Mouse (Mus musculus) layer of hippocampus, adult 11-12 months (tissue): ENCODE measurements around the gene Ajuba.
A peak's percentile ranks its signal among the peaks of the same experiment; 100 is the strongest.
"Not testable (repeated sequence)": the region's sequence is repeated elsewhere in the genome, so short reads cannot be mapped to it uniquely, and the experiment has no call there.

Experiments
- DNase-seq: peaks from one replicate; pipeline ENCODE4 v3.0.0; 2022; ENCODE audit warnings: low spot score

Gene Ajuba

DNA sequence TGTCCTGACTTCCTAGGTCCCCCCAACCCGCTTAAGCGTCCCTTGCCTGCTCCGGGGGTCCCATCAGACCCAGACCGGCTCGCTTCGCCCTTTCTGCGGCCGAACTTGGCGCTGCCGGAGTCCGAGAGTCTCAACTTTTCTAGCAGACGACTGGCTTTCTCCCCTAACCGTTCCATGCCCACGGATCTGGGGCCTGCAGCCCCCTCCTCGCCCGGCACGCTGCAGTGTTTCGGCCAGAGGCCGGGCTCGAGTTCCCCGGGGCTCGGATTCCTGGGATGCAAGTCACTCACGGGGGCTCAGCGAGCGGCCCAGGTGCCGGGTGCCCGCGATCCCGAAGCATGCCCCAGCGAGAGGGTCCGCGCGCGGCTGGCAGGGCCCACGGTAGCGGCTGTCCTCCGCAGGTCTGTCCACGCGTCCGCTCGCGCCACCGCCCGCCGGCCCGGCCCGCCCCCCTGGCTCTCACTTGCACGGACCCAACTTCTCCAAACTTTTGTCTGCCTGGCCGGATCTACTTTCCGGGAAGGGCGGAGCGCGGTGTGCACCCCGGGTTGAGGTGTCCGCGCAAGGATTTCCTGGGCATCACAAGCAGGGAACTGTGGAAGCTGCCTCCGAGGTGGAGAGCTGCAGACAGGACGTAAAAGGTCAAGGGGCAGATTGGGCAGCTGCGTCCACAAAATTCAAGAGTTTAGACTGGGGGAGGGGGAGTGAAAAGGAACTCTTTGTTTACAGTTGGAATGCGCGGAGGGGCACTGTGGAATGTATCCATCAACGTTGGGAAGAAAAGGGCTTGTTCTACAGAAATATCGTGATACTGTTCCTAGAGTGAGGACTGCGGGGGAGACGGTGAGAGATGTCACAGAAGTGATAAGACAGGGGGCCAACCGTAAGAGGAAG lies at the start of gene Ajuba:
TSS of gene Ajuba (minus strand) at position 470 of the 894 bp plus-strand sequence.
- DNase-seq: peak; percentile 76

DNA sequence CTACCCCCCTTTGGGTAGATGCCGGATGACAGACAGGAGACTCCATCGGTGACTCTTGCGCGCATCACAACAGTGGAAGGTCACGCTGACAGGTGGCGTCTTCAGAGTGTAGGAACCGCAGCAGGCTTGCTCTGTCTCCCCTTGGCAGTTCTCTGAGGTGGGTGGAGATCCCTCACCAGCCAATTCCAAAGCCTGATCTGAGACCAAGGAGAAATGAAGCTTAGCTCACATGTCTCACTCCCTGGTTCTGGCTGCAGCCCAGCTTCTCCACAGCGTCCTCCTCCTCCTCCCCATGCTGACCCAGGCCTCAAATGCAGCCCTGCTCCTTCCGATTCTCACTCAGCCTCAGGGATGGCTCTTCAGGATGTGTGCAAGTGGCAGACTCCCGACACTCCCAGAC lies 47.6 kb upstream of the Ajuba start:
- DNase-seq: no peak

DNA sequence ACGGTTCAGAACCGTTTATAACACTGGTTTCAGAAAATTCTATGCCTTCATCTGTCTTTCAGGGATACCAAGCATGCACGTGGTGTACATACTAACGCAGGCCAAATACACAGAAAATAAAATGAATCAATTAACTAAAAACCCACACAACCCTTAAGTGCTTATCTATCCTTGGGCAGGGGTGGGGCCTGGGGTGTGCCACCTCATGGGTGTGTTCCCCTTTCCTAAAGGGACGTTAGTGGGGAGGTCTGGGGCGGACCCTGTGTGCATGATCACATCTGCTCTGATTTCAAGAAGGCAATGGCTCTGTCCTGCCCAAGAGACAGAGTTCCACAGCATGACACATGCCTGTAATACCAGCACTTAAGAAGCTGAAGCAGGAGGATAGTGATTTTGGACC lies 46.0 kb upstream of the Ajuba start:
- no peak for DNase-seq

DNA sequence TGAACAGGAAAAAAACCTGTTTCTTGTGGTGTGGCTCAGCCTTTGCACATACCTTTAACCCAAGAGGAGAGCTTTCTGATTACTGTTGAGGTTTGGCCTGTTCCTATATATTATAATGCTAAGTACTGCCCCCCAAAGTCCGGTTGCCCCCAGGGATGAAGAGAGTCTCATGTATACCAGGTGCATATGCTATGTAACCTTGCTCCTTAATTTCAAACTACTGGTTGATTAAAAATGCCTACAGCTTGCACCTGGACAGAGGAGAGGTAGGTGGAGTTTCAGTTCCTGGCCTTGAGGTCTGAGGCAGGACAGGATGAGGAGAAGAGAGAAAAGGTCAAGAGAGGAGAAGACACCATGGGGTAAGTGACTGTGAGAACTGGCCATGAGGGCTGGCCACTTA lies 43.8 kb upstream of the Ajuba start, which contains the start of gene Psmb11:
TSS of gene Psmb11 (plus strand) at position 301 of the 400 bp plus-strand sequence.
- no peak for DNase-seq

DNA sequence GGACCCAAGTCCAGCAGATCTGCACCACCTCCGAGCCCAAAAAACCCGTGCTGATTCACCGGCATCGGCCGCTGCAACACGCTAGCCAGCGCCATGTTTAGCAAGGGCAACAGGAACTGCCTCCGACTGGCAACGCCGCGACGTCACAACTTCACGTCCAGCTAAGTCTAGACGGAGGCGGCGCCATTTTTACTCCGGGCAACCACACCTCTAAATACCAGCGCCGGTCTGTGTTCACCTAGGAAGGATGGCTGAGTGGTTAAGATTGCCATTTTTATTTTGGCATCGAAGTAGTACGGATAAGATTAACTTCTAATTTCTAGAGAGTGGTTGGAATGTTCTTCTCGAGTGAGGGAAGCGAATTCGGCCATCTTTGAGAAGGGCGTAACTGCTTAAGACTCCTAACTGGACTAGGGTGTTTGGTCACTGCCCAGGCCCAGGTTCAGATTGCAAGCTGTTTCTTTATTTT lies 40.6 kb upstream of the Ajuba start, which contains the start of gene Psmb5:
TSS of gene Psmb5 (minus strand) at position 126 of the 469 bp plus-strand sequence.
- DNase-seq: peak; percentile 91

DNA sequence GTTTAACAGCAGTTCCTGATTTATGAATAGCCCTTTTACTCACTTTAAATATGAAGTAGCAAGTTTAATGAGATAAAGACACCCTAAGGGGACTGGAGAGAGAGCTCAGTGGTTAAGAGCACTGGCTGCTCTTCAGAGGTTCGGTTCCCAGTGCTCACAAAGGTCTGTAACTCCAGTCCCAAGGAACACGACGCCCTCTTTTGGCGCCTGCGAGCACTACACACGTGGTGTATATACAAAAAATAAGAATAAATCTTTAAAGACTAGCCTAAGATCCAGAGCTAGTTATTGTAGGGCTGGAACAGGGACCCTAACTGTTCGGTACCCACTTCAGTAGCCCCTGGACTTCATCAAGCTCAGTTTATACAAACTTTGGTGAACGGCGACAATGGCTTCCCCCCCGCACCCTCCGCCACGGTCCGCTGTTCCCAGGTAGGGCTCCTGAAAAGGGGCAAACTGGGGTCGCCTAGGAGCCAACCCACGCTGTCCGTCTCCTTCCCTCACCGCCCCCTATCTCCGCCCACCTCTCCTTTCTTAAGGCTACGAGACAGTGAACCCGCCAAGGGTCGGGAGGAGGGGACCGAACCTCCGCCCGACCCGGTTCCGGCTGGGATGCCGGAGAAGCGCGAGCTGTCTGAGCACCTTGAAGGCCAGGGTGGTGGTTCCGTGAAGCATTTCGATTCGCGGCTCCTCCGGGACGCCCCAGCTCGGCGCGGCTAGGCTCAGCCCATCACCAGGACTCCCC lies 40.0 kb upstream of the Ajuba start:
- DNase-seq: no peak

DNA sequence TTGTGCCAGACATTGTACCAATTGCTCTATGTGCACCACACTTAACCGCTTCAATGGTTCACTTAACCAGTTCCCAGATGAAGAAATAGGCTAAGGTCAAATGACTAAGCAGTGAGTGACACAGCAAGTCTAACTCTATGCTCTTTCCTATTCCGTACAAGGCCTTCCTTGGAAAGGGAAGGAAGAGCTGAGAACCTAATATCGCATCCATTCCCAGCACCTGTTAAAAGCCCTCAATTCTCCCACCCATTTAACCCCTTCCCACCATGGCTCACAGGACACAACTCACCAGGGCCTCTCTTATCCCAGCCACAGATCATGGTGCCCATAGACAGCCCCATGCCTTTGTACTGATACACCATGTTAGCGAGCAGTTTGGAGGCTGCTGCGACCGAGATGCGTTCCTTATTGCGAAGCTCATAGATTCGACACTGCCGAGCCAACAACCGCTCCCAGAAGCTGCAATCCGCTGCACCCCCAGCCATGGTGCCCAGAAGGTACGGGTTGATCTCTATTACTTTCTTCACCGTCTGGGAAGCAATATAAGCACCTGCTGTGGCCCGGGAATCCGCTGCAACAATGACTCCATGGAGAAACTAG lies 39.0 kb upstream of the Ajuba start:
- no peak for DNase-seq

DNA sequence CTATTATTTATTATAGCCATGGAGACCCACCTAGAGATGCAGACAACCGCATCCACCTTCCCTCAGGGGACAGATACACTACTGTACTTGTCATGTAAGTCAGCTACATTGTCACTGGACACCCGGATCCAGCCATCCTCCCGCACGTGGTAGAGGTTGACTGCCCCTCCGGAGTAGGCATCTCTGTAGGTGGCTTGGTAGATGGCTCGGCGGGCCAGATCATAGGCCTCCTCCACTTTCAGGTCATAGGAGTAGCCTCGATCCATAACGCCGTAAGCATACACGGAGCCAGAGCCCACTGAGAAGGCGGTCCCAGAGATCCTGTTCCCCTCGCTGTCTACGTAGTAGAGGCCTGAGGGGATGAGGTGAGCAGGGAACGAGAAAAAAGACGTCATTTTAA lies 36.8 kb upstream of the Ajuba start:
- DNase-seq: not testable (repeated sequence)

DNA sequence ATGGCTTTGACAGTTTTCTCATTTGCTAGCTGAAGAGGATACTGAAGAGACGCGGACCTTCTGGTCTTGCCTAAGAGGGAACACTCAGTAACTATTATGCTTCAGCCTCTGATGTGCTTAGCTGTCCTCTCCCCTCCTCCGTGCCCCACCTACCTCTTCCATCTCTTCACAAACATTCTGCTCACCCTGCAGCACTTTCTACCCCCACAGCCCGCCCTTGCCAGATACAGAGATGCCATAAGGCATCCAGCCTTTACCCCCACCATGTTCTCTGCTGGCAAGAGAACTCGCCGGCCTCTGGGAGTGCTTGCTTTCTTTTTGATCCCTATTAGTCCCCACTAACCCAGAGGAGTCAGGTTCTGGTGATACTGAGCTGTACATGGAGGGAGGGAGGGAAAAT lies 33.3 kb upstream of the Ajuba start:
- peak; percentile 64 for DNase-seq

DNA sequence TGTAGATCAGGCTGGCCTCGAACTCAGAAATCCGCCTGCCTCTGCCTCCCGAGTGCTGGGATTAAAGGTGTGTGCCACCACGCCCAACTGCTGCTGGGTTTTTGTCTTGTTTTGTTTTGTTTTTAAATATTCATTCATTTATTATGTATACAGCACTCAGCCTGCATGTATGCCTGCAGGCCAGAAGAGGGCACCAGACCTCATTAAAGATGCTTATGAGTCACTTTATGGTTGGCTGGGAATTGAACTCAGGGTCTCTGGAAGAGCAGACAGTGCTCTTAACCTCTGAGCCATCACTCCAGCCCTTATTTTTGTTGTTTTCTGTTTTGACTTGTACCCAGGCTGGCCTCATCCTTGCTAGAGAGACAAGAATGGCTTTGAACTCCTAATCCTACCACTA lies 32.6 kb upstream of the Ajuba start:
- no peak for DNase-seq

DNA sequence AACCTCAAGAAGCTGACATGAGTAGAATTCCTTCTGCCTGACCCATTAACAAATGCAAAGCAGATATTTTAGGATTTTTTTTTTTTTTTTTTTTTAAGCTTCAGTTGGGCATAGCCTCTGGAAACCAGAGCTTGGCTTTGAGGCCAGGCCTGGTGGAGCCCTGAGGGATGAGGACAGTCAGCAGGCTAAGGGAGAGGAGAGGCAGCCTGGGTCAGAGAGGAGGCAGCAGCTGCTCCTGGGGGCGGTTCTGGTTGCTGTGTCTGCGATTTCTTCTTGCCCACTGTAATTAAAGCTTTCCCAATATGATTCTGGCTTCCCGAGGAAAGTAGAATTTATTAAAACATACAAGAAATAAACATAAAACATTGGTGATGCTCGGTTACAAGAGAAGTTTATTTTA lies 31.9 kb upstream of the Ajuba start:
- DNase-seq: no peak

DNA sequence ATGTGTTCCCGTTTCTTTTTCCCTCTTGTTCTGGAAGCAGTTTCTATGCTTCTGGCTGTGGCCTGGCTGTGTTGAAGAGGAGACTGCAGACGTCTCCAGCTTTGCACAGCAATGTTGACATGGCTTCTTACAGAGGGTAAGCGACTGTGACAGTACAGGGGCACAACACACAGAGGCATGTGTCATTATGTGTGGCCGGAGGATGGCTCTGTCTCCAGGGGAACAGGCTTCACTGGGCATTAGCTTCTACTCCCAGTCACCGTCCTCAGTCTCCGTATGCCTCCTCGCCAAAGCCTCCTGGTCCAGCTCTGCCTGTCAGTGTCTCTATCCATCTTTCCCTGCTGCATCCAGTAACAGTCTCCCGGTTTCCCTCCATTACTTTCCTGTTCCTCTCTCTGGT lies 29.9 kb upstream of the Ajuba start:
- no peak for DNase-seq

DNA sequence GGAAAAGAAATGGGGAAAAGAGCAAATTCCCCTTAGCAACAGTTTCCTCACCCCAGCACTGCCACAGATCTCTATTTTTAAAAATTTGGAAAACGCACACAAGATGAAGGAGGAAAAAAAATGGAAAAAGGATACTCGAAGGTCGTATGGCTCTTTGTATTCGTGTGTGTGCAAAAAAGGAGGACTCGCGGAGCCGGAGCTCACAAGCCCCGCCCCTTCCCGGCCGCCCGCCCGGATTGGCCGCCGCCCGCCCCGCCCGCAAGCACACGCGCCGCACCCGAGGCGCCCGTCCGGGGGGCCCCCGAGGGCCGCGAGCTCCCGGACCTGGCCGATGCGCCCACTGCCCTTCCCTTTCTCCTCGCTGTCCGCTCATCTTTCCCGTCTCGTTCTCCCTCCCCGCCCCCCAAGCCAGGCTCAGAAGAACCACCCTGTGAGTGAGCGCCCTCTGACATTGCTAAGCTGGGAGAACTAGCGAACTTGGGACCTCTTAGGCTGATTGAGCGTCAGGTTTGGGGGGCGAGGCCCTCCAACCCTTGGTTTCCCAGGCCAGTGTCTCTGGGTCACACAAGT lies 28.5 kb upstream of the Ajuba start, which contains the start of gene 4931414P19Rik:
TSS of gene 4931414P19Rik (minus strand) at position 242 of the 570 bp plus-strand sequence.
- peak; percentile 64 for DNase-seq

DNA sequence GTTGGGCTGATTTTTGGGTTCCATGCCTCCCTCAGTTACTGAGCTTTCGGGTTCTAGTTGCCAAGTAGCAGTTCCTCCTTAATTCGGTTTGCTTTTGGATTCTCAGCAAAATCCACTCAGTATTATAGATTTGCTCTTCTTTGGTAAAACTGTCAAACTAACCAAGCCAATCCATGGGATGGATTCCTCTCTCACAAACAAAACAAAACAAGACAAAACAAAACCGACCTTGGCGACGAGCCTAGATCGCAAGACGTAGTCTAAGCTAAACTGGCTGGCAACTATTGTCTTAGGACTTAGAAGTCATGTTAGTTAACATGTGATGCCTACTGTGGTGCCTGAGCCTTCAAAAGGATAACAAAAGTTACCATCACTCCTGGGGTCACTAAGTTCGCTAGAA lies 26.3 kb upstream of the Ajuba start:
- no peak for DNase-seq

DNA sequence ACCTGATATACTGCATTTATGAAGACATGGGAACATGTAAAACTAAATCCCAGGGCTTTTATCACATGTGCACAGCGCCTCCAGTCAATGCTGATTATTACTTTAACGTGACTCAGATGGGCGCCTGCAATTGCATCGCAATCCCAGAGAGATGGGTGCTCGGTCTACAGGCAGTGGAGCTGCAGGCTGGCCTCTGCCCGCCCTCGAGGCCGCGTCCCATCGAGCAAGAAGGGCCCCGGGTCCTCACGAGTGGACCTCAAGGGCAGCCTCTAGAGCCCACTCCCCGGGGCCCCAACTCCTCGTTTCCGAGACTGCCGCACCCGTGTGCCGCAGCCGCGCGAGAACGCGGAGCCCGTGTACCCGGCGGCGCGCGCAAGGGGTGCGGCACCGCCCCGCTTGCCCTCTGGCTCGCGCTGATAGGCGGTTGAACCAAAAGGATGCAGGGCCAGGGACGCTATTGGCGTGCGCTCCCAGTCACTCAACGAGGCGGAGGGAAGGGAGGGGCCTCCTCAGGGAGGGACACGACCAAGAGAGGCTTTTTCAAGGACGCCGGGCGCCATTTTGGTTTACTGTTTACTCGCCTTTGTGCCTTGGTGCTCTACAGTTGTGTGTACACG lies 25.8 kb upstream of the Ajuba start:
- DNase-seq: peak; percentile 96

DNA sequence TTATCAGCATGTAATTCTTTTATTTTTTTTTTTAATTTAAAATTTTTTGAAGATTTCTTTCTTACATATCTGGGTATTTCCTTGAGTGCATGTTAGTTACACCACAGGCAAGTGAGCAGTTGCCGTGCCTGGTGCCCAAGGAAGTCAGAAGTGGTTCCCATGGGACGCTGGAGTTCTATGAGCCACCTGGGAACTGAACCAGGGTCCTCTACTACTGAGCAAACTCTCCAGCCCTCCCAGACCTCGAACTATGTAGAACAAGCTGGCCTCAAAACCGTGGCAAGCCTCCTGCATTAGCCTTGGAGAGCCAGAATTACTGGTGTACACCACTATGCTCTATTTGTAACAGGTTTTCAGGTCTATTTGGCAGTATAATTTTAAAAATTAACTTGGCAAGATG lies 25.3 kb upstream of the Ajuba start:
- no peak for DNase-seq

DNA sequence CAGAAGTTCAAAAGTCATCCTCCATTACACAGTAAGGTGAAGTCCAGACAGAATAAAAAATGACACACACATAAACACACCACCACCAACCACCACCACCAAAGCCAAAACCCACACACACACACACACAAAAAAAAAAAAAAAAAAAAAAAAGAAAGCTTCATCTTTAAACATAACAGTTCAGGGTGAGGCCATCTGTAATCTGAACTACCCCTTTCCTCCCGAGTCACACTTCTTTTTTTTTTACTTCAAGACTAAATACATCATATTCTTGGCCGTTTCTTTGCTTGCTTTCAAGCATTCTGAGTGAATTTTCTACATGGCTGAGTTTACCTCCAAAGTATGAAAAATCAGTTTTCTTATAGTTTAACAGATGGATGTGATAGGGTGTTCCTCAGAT lies 24.2 kb upstream of the Ajuba start:
- DNase-seq: no peak

DNA sequence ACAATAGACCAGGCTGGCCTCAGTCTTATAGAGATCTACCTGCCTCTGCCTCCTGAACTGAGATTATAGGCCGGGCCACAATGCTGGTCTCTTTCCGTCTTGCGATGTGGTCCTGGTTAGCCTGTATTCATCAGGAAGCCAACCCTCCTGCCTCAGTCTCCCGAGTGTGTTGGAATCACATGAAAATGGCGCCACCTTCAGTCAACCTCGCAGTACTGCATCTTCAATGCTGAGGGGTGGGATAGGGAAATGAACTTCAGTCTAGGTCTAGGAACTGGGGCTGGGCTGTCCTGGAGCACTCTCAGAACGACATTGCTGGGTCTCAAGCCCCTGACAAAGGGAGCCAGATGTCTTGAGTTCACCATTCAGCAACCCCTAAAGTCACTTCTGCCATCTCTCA lies 19.7 kb upstream of the Ajuba start:
- DNase-seq: no peak

DNA sequence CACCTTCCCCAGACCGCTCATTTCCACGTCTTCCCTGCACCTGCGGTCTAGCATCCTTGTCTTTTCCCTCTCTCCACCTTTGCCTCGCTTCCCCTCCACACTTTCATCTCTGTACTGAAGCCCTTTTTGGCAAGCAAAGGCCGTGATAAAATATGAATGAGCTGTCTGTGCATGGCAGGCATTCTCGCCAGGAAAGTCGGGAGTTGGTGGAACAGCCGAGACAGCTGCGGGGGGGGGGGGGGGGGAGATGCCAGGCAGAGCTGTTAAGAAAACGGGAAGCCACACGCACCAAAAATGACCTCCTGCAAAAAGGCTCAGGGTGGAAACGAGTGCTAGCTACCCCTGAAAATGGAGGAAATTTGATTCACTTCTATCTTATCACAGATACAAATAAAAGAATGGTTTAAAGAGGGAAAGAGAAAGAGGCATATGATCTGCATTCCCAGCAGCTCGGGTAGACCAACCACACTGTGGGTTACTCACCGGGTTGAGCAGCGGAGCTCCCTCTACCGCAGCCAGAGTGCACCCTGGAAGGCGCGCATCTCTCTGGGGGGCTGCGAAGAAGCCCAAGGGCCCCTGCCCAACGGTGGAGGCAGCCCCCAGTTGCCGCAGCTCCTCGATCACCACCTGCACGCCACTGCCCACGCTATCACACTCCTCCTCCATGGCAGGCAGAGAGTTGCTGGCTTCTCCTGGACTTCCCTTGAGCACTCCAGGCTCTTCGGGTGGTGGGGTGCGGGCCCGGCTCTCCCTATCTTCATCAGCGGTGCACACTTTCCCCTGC lies 17.5 kb upstream of the Ajuba start:
- DNase-seq: no peak

DNA sequence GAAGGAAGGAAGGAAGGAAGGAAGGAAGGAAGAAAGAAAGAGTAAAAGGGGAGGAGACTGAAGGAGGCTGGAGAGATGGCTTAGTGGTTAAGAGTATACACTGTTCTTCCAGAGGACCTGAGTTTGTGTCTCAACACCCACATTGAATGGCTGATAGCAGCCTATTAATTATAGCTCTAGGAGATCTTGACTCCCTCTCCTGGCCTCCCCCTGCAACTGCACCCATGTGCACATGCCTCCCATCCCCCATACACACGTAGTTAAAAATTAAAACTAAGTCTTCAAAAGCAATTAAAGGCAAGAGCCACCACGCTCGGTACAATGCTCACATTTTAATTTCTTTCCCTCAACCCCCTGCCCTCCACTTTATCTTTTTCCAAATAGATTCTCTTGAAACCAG lies 16.7 kb upstream of the Ajuba start:
- DNase-seq: no peak
